Mouse (Mus musculus): Measurements from ENCODE around the gene Bok. TPM values are rescaled to one million over a fixed set of nuclear protein-coding genes. Genes with fewer than 3 reads are reported as not detected.
A peak's percentile ranks its signal among the peaks of the same experiment; 100 is the strongest.

The Bok gene
- total RNA-seq, 2 experiments from 2014 or later, result 25.0 to 26.6 TPM

GRCm38 (mm10) chr1:93731103-93731502 lies 45.6 kb downstream of the Bok start:
- intact Hi-C loops (cut with DNase I), result no loop called here
- DNase-seq (ENCODE audit: extremely low spot score in 1 of 2, low spot score in 2 of 2), result peak in 1 of 2 experiments; percentile 26

DNA sequence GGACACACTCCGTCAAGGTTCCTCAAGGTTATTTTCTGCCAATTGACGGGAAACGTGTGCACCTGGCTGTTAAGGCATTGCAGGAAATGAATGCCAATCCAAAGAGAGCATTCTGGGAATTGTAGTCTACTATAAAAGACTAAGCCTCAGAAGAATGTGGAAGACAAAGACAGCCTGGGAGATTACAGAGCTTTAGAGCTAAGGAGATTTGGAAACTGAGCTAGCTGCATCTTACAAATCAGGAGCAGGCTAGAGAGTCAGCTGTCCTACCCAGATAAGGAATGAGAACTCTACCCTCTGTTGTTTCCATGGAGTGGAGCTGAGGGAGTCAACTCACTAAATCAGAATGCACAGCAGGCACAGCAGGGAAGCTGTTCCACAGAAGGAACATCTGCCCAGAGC lies 46.4 kb downstream of the Bok start:
- intact Hi-C loops (cut with DNase I), result no loop called here
- no peak for DNase-seq (ENCODE audit: extremely low spot score in 1 of 2, low spot score in 2 of 2)

- DNase-seq (ENCODE audit: extremely low spot score in 1 of 2, low spot score in 2 of 2), result no peak
- intact Hi-C loops (cut with DNase I), result no loop called here
Observed at GRCm38 (mm10) chr1:93735859-93736258, 50.4 kb downstream of the Bok start.

DNA sequence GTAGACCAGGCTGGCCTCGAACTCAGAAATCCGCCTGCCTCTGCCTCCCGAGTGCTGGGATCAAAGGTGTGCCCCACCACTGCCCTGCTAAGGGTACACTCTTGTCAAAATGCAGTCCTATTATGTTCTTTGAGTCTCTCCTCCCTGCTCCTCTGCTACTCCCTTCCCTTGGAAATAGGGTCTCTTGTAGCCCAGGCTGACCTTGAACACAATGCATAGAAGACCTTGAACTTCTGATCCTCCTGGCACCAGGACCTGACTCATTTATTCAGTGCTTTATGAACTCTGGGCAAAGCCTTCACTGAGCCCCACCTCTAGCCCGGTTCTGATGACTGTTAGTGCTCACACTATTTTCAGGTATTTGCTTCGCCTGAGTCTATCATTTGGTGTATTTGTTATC lies 52.3 kb downstream of the Bok start:
- intact Hi-C loops (cut with DNase I), result no loop called here
- DNase-seq (ENCODE audit: extremely low spot score in 1 of 2, low spot score in 2 of 2), result no peak

DNA sequence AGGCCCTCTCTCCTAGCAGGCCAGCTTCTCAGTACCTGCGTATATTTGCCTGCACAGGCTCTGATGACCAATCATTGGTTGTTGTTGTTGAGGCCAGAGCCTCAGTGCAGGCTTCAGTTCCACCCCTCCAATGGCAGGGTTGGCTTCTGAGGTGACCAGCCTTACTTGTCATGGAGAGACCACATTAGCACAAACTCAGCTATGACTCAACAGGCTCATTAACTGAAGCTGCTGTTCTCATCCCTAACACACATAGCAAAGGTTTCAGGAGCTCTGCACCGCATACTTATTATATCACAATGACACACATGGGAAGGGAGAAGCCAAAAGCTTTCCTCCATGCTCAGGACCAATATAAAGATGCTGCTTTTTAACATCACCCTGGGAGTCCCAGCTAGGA lies 55.2 kb downstream of the Bok start:
- intact Hi-C loops (cut with DNase I), result no loop called here
- no peak for DNase-seq (ENCODE audit: extremely low spot score in 1 of 2, low spot score in 2 of 2)

- no peak for DNase-seq (ENCODE audit: extremely low spot score in 1 of 2, low spot score in 2 of 2)
- intact Hi-C loops (cut with DNase I), result no loop called here
Observed at GRCm38 (mm10) chr1:93741987-93742386, 56.5 kb downstream of the Bok start.

DNA sequence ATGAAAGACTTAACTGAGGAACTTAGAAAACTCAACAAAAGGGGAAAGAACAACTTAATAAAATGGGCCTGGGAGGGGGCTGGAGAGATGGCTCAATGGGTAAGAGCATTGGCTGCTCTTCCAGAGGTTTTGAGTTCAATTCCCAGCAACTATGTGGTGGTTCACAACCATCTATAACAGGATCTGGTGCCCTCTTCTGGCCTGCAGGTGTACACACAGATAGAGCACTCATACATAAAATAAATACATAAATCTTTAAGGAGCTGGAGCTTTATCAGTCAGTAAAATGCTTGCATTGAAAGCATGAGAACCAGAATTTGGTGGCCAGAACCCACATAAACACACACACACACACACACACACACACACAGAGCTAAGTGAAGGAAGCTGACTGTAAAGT lies 57.5 kb downstream of the Bok start:
- DNase-seq (ENCODE audit: extremely low spot score in 1 of 2, low spot score in 2 of 2), result no peak
- intact Hi-C loops (cut with DNase I), result no loop called here

Other genes with a start within 250 kb of the Bok start
- 100 to 1,000 TPM; 146 to 151 TPM for gene Hdlbp, start 206.8 kb upstream of the Bok start, total RNA-seq (2021)
- 10 to 100 TPM in 1 of 2 experiments, 1 to 10 TPM in 1; 9.4 to 10.8 TPM for gene Farp2, start 173.6 kb upstream of the Bok start, total RNA-seq (2021)
- 100 to 1,000 TPM; 390 TPM for gene Stk25, start 27.0 kb upstream of the Bok start, total RNA-seq (2021)
- 10 to 100 TPM; 70.2 to 87.6 TPM for gene Atg4b, start 65.8 kb downstream of the Bok start, total RNA-seq (2021)
- gene Thap4, start 69.2 kb downstream of the Bok start, total RNA-seq (2021), result 10 to 100 TPM; 31.2 to 32.7 TPM
- 10 to 100 TPM; 72.0 to 73.1 TPM for gene Dtymk, start 116.3 kb downstream of the Bok start, total RNA-seq (2021)
- gene Ing5, start 118.3 kb downstream of the Bok start, total RNA-seq (2021), result 1 to 10 TPM; 10.0 TPM
- gene D2hgdh, start 139.2 kb downstream of the Bok start, total RNA-seq (2021), result 10 to 100 TPM; 11.0 to 14.1 TPM
- gene Gal3st2, start 175.6 kb downstream of the Bok start, total RNA-seq (2021), result not detected
- under 1 TPM; 0.21 to 0.47 TPM for gene Gal3st2b, start 232.7 kb downstream of the Bok start, total RNA-seq (2021)